Mouse (Mus musculus) heart, adult 8-10 months (tissue): Measurements from ENCODE around the gene Acox2. TPM values are rescaled to one million over a fixed set of nuclear protein-coding genes. Genes with fewer than 3 reads are reported as not detected.
A peak's percentile ranks its signal among the peaks of the same experiment; 100 is the strongest.
"Not testable (repeated sequence)": the region's sequence is repeated elsewhere in the genome, so short reads cannot be mapped to it uniquely, and the experiment has no call there.

Source experiments
- DNase-seq: peaks from one replicate; pipeline ENCODE4 v3.0.0; 2022; ENCODE audit warnings: low spot score
- total RNA-seq, 4 experiments: library from RNA; stranded (reverse); gene quantifications; 2 replicates each; pipeline ENCODE4 v1.2.4; 2022

Gene Acox2
- total RNA-seq, result 1 to 10 TPM in 2 of 4 experiments, under 1 TPM in 2; 0.44 to 1.4 (median 1.1) TPM

- DNase-seq, result no peak
These were observed at the start of gene Acox2 for GRCm38 (mm10) chr14:8259166-8259565. Gene Acox2, minus strand, starts transcription at chr14:8259353.

GRCm38 (mm10) chr14:8308650-8309049, 49.5 kb upstream of the Acox2 start:
- no peak for DNase-seq

GRCm38 (mm10) chr14:8306884-8307283, 47.7 kb upstream of the Acox2 start:
- DNase-seq, result no peak

GRCm38 (mm10) chr14:8305014-8305413, 45.9 kb upstream of the Acox2 start:
- DNase-seq, result no peak

GRCm38 (mm10) chr14:8304082-8304481, 44.9 kb upstream of the Acox2 start:
- no peak for DNase-seq

GRCm38 (mm10) chr14:8302687-8303086, 43.5 kb upstream of the Acox2 start:
- DNase-seq, result no peak

GRCm38 (mm10) chr14:8300281-8300680, 41.1 kb upstream of the Acox2 start:
- DNase-seq, result peak; percentile 48

- no peak for DNase-seq
These were observed 38.7 kb upstream of the Acox2 start for GRCm38 (mm10) chr14:8297889-8298293.

- no peak for DNase-seq
These were observed 35.1 kb upstream of the Acox2 start for GRCm38 (mm10) chr14:8294257-8294656.

GRCm38 (mm10) chr14:8286595-8286994, 27.4 kb upstream of the Acox2 start:
- DNase-seq, result peak; percentile 90

GRCm38 (mm10) chr14:8283784-8284183, 24.6 kb upstream of the Acox2 start:
- DNase-seq, result no peak

GRCm38 (mm10) chr14:8271281-8271680, 12.1 kb upstream of the Acox2 start:
- not testable (repeated sequence) for DNase-seq

GRCm38 (mm10) chr14:8264378-8264777, 5.2 kb upstream of the Acox2 start:
- DNase-seq, result no peak

- DNase-seq, result no peak
These were observed 3.1 kb upstream of the Acox2 start for GRCm38 (mm10) chr14:8262242-8262641.

GRCm38 (mm10) chr14:8260214-8260613, 1.1 kb upstream of the Acox2 start:
- no peak for DNase-seq

- DNase-seq, result no peak
These were observed 401 bp downstream of the Acox2 start for GRCm38 (mm10) chr14:8258752-8259151.

GRCm38 (mm10) chr14:8258335-8258627, 872 bp downstream of the Acox2 start:
- no peak for DNase-seq

- DNase-seq, result no peak
These were observed 1.4 kb downstream of the Acox2 start for GRCm38 (mm10) chr14:8257521-8258334.

GRCm38 (mm10) chr14:8256881-8257280, 2.3 kb downstream of the Acox2 start:
- no peak for DNase-seq

- no peak for DNase-seq
These were observed 3.1 kb downstream of the Acox2 start for GRCm38 (mm10) chr14:8256072-8256471.

GRCm38 (mm10) chr14:8255076-8255729, 4.0 kb downstream of the Acox2 start:
- peak; percentile 50 for DNase-seq

- DNase-seq, result no peak
These were observed 7.7 kb downstream of the Acox2 start for GRCm38 (mm10) chr14:8251330-8251885.
